Mouse (Mus musculus) limb, embryonic 10.5 days (tissue): ENCODE measurements around the gene Plekhg3. TPM values are rescaled to one million over a fixed set of nuclear protein-coding genes. Genes with fewer than 3 reads are reported as not detected.

Experiments
- DNase-seq: peaks from one replicate; pipeline ENCODE4 v3.0.0-alpha.2; 2017; ENCODE audit warnings: low spot score
- H3K27ac ChIP-seq: fragments of 300-500 bp; sonication (generic); 2 replicates; pipeline ENCODE4 v1.5.1; 2016; ENCODE audit warnings: mild to moderate bottlenecking
- H3K27me3 ChIP-seq: fragments of 300-500 bp; sonication (generic); 2 replicates; pipeline ENCODE4 v1.6.1; 2016; ENCODE audit warnings: low read depth, mild to moderate bottlenecking; ENCODE audit not compliant: poor library complexity, severe bottlenecking
- H3K36me3 ChIP-seq: fragments of 300-500 bp; sonication (generic); 2 replicates; pipeline ENCODE4 v1.6.1; 2016; ENCODE audit warnings: mild to moderate bottlenecking, moderate library complexity
- H3K4me1 ChIP-seq: fragments of 300-500 bp; sonication (generic); 2 replicates; pipeline ENCODE4 v1.6.1; 2016
- H3K4me3 ChIP-seq: fragments of 300-500 bp; sonication (generic); 2 replicates; pipeline ENCODE4 v1.5.1; 2016; ENCODE audit warnings: mild to moderate bottlenecking, moderate library complexity
- H3K9me3 ChIP-seq: fragments of 300-500 bp; sonication (generic); replicated peaks from 2 replicates; pipeline ENCODE4 v1.6.1; 2016; ENCODE audit warnings: mild to moderate bottlenecking
- WGBS: fragments of 180-500 bp; shearing (Covaris S2); methylation state at CpG from one replicate; pipeline ENCODE4 v1.1.7; 2016; 5-methylcytosine and 5-hydroxymethylcytosine counted together
- polyA plus RNA-seq: library from polyadenylated mRNA; unstranded; fragments of >200 nt; fragmentation: Nextera tagmentation; extraction: Ambion mirVana; gene quantifications from 2 replicates; pipeline ENCODE4 v1.2.1, GENCODE M21; 2016

The Plekhg3 gene
- polyA plus RNA-seq, 1 experiment from 2014 or later, result 6.2 TPM

DNA sequence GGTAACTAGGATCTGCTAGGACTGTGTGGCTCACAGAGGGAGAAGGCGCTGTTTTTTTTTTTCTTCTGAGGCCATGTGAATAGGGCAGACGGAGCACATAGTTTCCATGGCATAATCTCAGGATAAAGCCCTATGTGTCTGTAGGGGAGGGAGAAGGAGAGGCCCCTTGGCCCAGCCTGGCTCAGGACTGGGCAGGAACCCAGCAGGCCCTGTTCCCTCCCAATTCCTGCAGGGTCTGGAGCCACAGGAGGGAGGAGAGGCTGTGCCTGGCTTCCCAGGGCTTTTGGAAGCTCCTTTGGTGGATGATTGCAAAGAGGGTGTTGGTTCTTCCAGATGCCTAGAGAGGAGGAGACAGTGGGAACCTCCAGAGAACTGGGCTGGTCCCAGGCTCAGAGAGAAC, 24.2 kb upstream of the Plekhg3 start:
- H3K36me3 ChIP-seq, result no peaks in the 10 kb centered on the region

DNA sequence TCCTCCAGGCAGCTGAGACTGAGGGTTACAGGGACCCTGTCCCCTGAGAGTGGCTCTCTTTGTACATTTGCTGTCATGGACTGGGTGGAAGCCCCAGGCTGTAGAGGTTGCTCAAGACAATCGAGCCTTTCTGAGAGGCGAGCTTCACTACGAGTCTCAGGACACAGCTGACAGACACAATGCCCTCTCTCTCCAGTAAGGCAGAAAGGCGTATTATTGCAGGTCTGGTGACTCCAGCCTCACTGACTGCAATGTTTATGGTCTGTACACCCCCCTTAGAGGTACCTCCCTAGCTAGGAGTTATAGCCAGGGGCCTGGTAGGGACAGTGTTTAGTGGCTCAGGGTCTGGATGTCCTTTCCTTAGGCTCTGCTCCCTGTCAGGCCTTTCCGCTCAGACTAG, 22.9 kb upstream of the Plekhg3 start:
- Histone ChIP-seq H3K27ac (peak overlapping the region; percentile 50), H3K4me1 (peaks cover 11% of the 10 kb centered on the region), H3K4me3 (no peak overlapping the region), H3K36me3 (no peaks in the 10 kb centered on the region), H3K27me3 (no peaks in the 10 kb centered on the region), H3K9me3 (no peaks in the 10 kb centered on the region)
- 69% methylated on average over 5 of the region's 5 CpGs for WGBS
- no peak for DNase-seq

More for the DNA sequence above, 24.2 kb upstream of the Plekhg3 start:
- H3K27me3 ChIP-seq, result no peaks in the 10 kb centered on the region
- no peak overlapping the region for H3K4me3 ChIP-seq
- 83% methylated on average over 2 of the region's 2 CpGs for WGBS
- H3K4me1 ChIP-seq, result peaks cover 11% of the 10 kb centered on the region
- H3K9me3 ChIP-seq, result no peaks in the 10 kb centered on the region
- H3K27ac ChIP-seq, result peak overlapping the region; percentile 53; the same call in 1 of the 2 replicates
- DNase-seq, result no peak

DNA sequence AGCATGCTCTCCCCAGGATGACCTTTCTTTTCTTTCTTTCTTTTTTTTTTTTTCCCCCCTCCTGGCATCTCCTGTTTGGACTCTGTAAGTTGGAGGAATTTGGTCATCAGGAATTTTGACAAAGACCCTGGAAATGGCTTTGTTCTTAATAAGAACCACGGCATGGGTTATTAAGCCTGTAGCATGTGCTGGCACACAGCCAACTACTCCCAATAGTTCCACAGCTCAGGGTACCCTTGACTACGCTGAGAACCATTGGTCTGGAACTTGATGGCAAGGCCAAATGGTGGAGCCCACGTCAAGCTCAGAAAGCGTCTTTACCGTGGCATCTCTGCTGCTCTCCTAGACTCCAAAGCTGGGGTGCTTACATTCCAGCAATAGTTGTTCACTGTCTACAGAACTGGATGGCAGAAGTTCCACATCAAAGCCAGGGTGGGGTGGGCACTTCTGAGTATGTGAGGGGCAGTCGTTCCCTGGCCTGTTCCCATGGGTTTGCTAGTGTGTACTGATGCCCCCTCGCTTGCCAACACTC, 21.7 kb upstream of the Plekhg3 start:
- Histone ChIP-seq H3K27me3 (no peaks in the 10 kb centered on the region), H3K4me1 (peaks cover 11% of the 10 kb centered on the region)
- DNase-seq, result no peak

DNA sequence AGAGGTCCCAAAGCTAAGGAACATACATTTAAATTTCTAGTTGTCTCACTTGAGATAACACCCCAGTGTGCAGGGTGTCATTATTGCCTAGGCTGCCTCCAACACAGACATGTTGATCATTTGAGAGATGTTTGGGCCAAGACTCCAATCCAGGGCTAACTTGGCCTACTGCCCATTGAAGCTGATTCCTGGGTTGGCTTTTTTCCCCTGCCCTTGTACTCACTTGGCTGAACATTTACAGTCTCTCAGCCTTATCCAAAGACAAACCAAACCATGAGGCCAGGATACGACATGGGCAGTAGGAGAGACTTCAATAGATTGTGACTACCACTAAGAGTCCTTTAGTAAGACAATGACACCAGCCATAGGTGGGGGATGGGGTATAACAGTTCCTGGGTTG, 18.0 kb upstream of the Plekhg3 start:
- DNase-seq, result no peak
- Histone ChIP-seq H3K4me1 (peaks cover 12% of the 10 kb centered on the region), H3K4me3 (no peak overlapping the region), H3K27ac (no peak overlapping the region), H3K9me3 (no peaks in the 10 kb centered on the region), H3K36me3 (no peaks in the 10 kb centered on the region), H3K27me3 (no peaks in the 10 kb centered on the region)
- 81% methylated on average over 1 of the region's 1 CpGs for WGBS

More for the DNA sequence above, 21.7 kb upstream of the Plekhg3 start:
- Histone ChIP-seq H3K27ac (no peak overlapping the region), H3K36me3 (no peaks in the 10 kb centered on the region), H3K9me3 (no peaks in the 10 kb centered on the region), H3K4me3 (no peak overlapping the region)
- 92% methylated on average over 7 of the region's 7 CpGs for WGBS

DNA sequence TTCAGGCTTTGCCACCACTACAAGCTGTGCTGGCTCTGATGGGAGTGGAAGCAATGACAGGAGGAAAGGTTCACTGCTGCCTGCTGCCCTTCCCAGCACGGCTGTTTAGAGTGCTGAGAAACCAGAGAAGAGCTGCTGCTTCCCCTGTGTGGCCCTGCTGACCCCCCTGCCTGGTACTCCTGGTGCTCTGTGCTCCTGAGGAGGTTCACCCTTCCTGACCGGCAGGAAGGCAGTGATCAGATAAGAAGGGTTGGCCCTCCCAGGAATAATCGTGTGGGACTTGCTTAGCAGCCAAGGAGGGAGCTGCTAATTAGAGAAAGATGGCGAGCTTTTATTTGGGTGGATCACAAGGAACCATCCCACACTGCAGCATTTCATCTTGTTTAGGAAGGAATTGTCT, 15.8 kb upstream of the Plekhg3 start:
- Histone ChIP-seq H3K4me1 (peaks cover 8% of the 10 kb centered on the region), H3K9me3 (no peaks in the 10 kb centered on the region), H3K4me3 (no peak overlapping the region), H3K27me3 (no peaks in the 10 kb centered on the region), H3K36me3 (no peaks in the 10 kb centered on the region), H3K27ac (peak overlapping the region; percentile 56)
- WGBS, result 16% methylated on average over 4 of the region's 4 CpGs
- no peak for DNase-seq

DNA sequence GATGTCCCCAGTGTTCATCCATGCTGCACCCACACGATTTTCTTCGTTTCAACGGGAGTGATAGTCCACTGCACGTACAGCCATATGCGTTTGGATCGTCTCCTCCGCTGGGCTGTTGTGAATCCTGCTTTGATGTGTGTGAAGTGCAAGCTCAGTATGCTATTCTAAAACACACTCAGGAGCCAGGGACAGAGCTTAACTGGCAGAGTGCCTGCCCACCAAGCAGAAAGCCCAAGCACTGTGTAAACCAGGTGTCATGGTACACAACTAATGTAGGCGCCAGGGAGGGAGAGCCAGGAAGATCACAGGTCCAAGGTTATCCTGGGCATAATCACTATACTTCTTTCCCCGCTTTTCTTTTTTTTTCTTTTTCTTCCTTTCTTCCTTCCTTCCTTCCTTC, 12.7 kb upstream of the Plekhg3 start:
- Histone ChIP-seq H3K4me1 (peaks cover 19% of the 10 kb centered on the region), H3K36me3 (no peaks in the 10 kb centered on the region), H3K27ac (no peak overlapping the region), H3K4me3 (no peak overlapping the region), H3K27me3 (no peaks in the 10 kb centered on the region), H3K9me3 (no peaks in the 10 kb centered on the region)
- DNase-seq, result no peak
- WGBS, result 95% methylated on average over 9 of the region's 9 CpGs

DNA sequence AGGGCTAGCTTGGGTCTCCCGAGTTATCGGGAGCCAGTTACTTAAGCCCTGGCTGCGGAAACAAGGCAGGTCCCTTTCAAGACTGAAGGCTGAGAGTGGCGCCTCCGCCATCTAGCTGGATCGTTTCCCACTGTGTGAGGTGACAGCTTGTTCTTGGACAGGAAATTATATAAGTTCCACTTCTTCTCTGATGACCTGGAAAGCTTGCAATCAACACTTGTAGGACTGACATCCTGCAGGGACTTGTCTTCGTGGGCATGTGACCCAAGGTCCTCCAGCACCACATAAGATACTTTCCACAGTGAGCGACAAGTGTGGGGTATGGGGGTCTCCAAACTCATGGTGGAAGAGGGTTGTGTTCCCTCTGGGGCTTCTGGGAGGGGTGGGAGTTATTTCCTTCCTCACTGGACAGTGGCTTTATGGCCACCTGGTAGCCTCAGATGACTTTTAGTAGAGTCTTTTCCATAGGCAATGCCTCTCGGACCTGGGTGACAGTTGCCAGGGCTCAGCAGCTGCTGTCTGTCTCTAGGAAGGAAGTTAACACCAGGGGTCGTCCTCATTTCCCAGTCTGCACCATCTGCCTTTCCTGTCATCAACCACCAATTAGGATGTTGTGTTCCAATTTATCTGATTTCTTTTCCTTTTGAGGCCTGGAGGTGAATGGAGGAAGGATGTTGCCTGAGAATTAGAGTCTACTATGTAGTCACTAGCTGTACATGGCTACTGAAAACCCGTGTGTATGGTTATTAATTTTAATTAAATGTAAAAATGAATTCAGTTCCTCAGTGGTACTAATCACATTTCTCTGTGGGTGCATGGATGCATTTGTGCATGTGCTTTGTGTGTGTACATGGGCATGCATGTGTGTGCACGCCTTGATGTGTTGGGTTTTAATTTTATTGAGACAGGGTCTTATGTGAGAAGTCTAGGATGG, 11.5 kb upstream of the Plekhg3 start:
- H3K27ac ChIP-seq, result no peak overlapping the region
- DNase-seq, result no peak
- WGBS, result 83% methylated on average over 12 of the region's 12 CpGs

DNA sequence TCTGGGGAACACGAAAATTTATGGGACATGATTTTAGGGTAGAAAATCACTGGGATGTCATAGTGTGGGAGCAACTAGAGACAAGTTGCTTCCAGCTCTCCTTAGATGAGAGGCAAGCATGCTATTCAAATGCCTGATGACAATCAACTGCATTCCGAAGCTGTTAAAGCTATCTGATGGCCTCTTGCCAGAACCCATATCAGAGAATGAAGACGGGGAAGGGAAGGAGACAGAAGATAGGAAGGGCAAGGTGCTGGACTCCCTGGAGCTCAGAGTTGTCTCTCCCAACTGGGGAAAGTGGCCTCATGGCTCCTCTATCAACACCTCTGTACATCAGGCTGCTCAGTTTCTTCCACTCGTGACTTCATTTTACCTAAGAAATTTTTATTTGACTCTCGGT, 7.0 kb upstream of the Plekhg3 start:
- Histone ChIP-seq H3K27me3 (no peaks in the 10 kb centered on the region), H3K4me3 (no peak overlapping the region), H3K36me3 (no peaks in the 10 kb centered on the region), H3K4me1 (peaks cover 11% of the 10 kb centered on the region), H3K9me3 (no peaks in the 10 kb centered on the region), H3K27ac (no peak overlapping the region)
- no peak for DNase-seq
- 83% methylated on average over 5 of the region's 5 CpGs for WGBS

More for the DNA sequence above, 11.5 kb upstream of the Plekhg3 start:
- H3K4me3 ChIP-seq, result no peak overlapping the region
- H3K4me1 ChIP-seq, result peaks cover 19% of the 10 kb centered on the region
- no peaks in the 10 kb centered on the region for H3K36me3 ChIP-seq
- H3K27me3 ChIP-seq, result no peaks in the 10 kb centered on the region
- no peaks in the 10 kb centered on the region for H3K9me3 ChIP-seq

DNA sequence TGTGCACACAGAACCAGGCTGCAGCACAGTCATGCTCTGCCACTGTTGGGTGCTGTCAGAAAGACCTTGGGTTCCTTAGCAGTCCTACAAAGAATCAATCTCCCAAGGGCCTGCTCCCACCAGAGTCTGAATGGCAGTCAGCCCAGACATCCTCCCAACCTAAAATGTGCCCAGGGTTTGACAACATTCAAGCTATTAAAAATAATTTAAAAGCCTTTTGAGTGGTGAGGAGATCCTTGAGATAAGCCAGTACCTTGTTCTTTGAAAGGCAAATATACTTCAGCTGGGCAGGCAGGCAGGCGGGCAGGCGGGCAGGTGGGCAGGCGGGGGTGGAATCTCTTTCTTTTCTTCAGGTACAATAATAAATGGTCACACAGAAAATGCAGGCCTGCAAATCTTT, 5.8 kb upstream of the Plekhg3 start:
- DNase-seq, result no peak
- H3K9me3 ChIP-seq, result no peaks in the 10 kb centered on the region

DNA sequence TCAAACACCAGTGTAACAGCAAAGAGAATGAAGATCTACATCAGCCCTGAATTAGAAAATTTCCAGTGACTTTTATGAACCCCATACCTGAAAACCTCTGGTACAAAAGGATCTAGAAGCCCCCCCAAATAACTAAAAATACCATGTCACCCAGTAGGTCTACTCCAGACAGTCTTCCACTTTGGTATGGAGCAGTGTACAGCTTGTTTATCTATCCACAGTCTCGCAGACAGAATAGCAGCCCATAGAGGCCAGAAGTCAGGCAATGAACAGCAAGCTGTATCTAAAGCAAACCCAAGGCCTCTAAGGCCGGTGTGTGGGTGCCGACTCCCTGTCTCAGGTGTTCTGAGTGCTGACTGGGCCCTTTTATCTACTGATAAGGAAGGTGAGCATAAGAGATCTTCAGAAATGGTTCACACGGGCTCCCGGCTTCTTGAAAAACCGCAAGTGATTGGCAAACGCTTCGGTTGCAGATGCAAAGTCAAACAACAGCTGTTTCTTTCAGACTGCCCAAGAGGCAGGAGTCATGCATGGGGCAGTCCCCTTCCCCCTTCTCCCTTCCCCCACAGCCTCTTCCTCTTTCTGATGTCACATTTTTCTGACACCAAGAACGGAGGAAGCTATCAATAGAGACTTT, 3.3 kb upstream of the Plekhg3 start:
- DNase-seq, result no peak
- peaks cover 21% of the 10 kb centered on the region for H3K4me1 ChIP-seq
- H3K27ac ChIP-seq, result no peak overlapping the region
- no peak overlapping the region for H3K4me3 ChIP-seq
- H3K36me3 ChIP-seq, result no peaks in the 10 kb centered on the region
- no peaks in the 10 kb centered on the region for H3K9me3 ChIP-seq
- H3K27me3 ChIP-seq, result peaks cover 19% of the 10 kb centered on the region; the same call in 1 of the 2 replicates
- WGBS, result 69% methylated on average over 9 of the region's 9 CpGs

More for the DNA sequence above, 5.8 kb upstream of the Plekhg3 start:
- Histone ChIP-seq H3K4me1 (peaks cover 11% of the 10 kb centered on the region), H3K27me3 (no peaks in the 10 kb centered on the region), H3K36me3 (no peaks in the 10 kb centered on the region), H3K27ac (no peak overlapping the region), H3K4me3 (no peak overlapping the region)
- 94% methylated on average over 3 of the region's 3 CpGs for WGBS

DNA sequence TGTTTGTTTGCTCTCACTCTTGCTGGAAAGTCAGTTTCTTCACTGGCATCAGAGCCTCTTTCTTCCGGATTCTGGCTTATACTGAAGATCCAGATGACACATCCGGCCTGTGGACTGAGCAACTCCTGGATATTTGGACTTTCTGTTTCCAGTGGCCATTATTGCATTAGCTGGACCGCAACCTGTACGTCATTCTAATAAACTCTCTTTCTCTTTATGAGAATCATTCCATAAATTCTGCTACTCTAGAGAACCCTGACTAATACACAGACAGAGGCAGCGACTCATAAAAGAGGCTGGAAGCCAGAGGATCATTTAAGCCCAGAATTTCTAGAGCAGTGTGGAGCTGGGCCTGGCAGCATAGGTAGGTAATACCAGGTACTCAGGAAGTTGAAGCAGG, 1.9 kb upstream of the Plekhg3 start:
- WGBS, result 85% methylated on average over 5 of the region's 5 CpGs
- no peaks in the 10 kb centered on the region for H3K36me3 ChIP-seq
- DNase-seq, result no peak

DNA sequence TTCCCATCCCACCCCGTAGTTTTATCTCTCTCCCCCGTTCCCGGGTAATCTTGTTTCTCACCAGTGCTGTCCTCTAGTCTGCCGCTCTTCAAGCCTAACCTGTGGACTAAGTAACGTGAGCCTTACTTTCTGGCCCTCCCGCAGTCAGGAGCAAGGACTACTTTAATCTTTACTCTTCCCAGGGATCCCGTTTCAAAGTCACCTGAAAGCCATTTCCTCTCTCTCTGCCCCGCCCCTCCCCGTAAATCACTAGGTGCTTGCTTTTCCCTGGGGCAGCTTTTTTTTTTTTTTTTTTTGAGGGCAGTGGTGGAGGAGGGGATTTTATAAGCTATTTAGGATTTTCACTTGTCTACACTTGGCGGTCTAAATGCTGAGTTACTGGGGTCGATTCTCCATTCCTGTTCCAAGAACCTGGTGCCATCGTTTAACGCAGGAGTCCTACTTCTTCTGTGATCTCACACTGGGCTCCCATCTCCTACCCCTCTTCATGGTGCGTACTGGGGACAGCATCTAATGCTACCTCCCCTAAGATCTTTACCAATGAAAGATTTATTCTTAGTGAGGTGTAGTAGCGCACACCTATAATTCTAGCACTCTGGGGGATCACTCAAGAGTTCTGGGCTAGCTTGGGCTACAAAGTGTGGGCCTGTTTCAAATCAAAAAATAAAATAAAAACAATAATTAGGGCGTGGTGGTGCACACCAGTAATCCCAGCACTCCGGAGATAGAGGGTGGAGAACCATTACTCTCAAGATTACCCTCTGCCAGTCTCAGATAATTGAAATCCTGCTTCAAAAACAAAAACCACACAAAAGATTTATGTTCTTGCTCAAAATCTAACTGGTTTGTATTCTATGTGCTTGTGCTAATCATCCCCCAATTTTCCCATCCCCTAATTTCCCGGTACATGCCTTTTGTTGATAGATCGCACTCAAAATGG, 1.6 kb downstream of the Plekhg3 start:
- WGBS, result under 1% methylated on average over 19 of the region's 19 CpGs
- Histone ChIP-seq H3K9me3 (no peaks in the 10 kb centered on the region), H3K4me1 (peaks cover 61% of the 10 kb centered on the region), H3K4me3 (peak overlapping the region; percentile 85), H3K36me3 (no peaks in the 10 kb centered on the region), H3K27ac (peak overlapping the region; percentile 94), H3K27me3 (peaks cover 45% of the 10 kb centered on the region)
- DNase-seq, result peak; percentile 72

More for the DNA sequence above, 1.9 kb upstream of the Plekhg3 start:
- H3K4me1 ChIP-seq, result peaks cover 34% of the 10 kb centered on the region
- peaks cover 26% of the 10 kb centered on the region; the same call in 1 of the 2 replicates for H3K27me3 ChIP-seq
- no peaks in the 10 kb centered on the region for H3K9me3 ChIP-seq
- H3K4me3 ChIP-seq, result no peak overlapping the region
- H3K27ac ChIP-seq, result no peak overlapping the region
